Mouse (Mus musculus) myocyte (in vitro differentiated cells): Measurements from ENCODE around the gene Rsad2.

Source experiments
- E2F4 ChIP-seq: IDR thresholded peaks from one replicate; pipeline ENCODE4 v1.6.1; 2011; ENCODE audit warnings: mild to moderate bottlenecking, control low read depth, moderate library complexity; ENCODE audit not compliant: insufficient read depth
- MAX ChIP-seq: IDR thresholded peaks from one replicate; pipeline ENCODE4 v1.6.1; 2011; ENCODE audit warnings: low read depth, mild to moderate bottlenecking, control low read depth
- POLR2A ChIP-seq: IDR thresholded peaks from one replicate; pipeline ENCODE4 v1.6.1; 2011; ENCODE audit warnings: low read depth, mild to moderate bottlenecking, control low read depth, moderate library complexity; ENCODE audit not compliant: insufficient read length
- POLR2AphosphoS2 ChIP-seq: IDR thresholded peaks from one replicate; pipeline ENCODE4 v1.6.1; 2011; ENCODE audit warnings: low read depth, control low read depth; ENCODE audit not compliant: insufficient read length
- TCF3 ChIP-seq: IDR thresholded peaks from one replicate; pipeline ENCODE4 v1.6.1; 2011; ENCODE audit warnings: low read depth, control low read depth; ENCODE audit not compliant: insufficient read length

DNA sequence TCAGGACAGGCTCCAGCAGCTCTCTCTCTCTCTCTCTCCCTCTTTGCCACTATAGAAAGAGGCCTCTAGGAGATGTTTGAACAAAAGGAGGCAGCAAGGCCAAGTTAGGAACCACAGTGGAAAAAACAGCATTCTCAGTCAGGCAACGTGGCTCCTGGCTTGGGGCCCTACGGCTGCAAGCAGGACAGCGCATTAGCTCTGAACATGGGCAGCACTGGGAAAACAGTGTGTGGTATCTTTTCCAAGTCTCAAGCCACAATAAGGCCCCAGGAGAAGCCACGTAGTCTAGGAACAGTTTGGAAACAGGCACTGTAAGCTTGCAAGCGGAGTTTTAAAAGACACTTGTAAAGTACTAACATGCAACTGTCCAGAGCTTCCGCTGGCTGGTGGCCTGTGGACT, 43.5 kb downstream of the Rsad2 start:
- TF ChIP-seq POLR2A (no peak), MAX (no peak), E2F4 (no peak), TCF3 (no peak), POLR2AphosphoS2 (no peak)
